Mouse (Mus musculus): ENCODE results near the gene Slc35e2.

Slc35e2 gene

DNA sequence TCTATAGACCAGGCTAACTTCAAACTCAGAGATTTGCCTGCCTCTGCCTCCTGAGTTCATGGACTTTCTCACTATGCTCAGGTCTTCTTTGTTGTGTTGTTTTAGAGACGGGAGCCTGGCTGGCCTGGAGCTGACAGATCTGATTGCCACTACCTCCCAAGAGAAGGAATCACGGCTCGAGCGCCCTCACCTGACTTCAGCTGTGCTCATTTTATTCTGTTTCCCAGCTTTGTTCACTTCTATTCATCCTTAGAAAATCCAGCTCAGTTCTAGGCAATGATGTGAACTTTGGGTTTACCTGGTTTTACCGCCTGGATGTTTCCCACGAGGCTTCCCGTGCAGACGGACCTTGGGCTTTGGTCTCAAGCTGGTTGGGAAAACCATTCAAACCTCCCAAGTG is 25.7 kb upstream of the Slc35e2 start:
- in situ Hi-C loops (cut with MboI, MseI), result loop anchor here (5.0 kb wide), 2 partner anchors 88 to 208 kb away; no protein-coding TSS in a partner anchor

DNA sequence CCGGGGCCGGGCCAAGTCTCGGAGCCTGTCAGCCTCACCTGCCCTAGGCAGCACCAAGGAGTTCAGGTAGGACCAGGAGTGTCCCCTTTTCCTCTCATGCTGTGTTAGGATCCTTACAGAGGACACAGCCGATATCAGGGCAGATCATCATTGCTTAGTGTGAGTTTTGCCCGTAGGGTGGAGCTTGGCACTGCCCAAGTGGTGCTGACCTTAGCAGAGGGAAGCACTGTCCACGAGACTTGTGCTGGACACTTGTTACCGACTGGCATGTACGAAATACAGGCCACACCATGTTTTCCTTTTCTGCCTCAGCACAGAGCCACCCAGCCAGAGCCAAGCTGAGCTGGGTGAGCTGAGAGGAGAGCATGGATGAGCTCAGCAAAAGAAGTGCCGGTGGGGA is 24.1 kb upstream of the Slc35e2 start:
- in situ Hi-C loops (cut with MboI, MseI), result loop anchor here (5.0 kb wide), 2 partner anchors 90 to 210 kb away; no protein-coding TSS in a partner anchor

DNA sequence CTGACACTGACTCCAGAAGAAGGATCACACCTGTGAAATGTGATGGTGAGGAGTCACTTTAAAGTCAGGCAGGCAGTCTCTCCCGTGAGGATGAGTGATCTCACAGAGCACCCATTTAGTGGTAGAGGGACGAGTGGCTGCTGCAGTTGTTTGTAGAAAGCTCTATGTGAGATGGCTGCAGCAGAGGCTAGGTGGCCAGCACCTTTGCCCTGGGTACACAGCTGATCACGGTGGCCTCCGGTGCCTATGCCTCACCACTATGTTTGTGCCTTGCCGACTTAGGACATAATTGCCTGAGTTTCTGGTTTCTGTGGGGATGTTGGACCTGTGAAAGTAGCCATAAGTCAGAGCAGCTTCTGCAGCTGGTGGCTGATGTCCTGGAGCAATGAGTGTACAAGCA is 23.5 kb upstream of the Slc35e2 start:
- in situ Hi-C loops (cut with MboI, MseI), result loop anchor here (5.0 kb wide), 2 partner anchors 90 to 210 kb away; no protein-coding TSS in a partner anchor

DNA sequence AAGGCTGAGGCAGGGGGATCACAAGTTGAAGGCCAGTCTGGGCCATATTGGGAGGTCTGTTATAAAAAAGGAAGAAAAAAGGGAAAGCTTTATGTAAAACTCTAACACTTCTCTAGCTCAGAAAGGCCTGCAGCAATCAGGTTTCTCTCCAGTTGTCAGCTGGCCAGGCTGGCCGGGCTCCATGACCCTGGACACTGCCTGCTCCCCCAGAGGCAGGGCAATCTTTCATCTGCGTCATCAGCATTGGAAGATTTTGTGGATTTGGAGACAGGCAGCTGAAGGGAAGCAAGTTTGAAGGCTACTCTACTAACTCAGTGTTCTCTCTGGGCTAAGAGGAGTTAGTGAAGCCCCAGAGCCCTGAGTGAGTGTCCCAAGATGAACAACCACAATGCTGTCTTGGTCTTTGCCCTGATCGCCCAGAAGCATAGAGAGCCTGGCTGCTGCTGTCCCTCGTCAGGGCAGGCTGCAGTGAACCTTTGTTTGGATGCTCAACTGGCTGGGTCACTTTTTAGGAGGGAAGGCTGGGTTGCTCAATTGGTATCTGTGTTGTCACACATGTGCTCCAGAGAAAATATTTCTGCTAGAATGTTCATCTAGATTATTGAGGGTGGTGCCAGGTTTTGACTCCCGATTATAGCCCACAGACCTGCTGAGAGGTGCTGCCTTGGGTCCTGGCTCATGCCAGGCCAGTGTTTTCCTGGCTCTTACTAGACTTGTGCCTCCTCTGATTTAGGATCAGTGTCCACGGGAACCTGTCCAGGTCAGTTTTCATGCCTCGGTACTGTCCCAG is 22.7 kb upstream of the Slc35e2 start:
- in situ Hi-C loops (cut with MboI, MseI), result loop anchor here (5.0 kb wide), 2 partner anchors 91 to 211 kb away; no protein-coding TSS in a partner anchor

DNA sequence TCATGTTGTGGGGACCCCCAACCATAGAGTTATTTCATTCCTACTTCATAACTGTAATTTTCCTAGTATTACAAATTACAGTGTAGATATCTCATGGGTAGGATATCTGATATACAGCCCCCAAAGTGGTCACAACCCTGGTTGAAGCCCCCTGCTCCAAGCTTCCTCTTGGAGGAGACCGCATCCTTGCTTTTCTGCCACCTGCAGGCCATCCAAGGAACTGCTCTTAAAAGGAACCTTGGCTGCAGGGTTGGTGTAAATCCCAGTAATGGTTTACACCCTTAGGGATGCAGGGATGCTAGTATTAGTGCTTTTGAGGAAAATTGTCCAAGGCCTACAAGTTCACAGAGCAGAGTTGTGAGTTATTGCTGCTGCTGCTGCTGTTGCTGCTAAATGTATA is 20.8 kb upstream of the Slc35e2 start:
- in situ Hi-C loops (cut with MboI, MseI), result no loop called here

DNA sequence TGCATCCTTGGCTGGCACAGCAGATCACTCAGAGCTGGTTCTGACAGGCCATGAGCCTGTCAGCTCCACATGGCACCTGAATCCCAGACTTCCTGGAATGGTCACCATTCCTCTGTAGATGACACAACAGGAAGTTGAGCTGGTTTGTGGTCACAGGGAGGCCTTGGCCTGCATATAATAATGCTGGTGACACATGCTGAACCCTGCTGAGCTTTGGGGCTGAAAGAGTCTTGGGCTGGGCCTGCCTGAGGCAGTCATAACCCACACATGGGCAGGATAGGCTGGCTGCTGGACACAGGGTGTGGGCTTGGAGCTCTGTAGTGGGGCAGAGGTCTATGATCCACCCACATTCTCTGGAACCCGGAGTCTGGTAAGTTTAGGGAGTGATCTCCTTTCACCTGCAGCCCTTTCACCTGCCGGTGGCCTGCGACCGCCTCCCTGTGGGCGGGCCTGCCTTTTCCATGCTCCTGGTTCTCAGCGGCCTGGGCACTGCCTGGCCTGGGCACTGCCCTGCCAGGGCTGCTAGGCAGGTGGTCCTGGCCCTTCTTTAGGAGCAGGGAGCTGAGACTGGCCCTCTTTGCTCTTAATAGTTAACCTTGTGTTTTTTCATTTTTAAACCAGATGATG is 18.8 kb upstream of the Slc35e2 start:
- in situ Hi-C loops (cut with MboI, MseI), result no loop called here

DNA sequence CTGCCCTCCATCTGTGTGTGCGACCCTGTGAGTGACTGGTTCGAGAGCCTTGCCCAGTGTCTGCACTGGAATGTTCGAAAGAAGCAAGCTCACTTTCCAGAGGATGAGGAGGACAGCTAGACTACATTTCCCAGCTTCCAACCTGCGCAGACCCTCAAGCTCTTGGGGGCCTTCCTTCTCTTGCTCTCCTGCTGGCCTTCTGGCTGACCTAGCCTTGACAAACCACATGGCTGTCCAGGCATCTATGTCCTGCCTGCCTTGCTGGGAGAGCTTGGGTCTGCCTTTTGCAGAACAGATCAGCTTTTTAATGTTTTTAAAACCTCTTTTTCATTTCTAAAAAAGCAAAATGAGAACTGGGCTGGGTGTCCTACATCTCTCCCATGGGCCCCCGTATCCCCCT is 11.9 kb upstream of the Slc35e2 start:
- in situ Hi-C loops (cut with MboI, MseI), result no loop called here

DNA sequence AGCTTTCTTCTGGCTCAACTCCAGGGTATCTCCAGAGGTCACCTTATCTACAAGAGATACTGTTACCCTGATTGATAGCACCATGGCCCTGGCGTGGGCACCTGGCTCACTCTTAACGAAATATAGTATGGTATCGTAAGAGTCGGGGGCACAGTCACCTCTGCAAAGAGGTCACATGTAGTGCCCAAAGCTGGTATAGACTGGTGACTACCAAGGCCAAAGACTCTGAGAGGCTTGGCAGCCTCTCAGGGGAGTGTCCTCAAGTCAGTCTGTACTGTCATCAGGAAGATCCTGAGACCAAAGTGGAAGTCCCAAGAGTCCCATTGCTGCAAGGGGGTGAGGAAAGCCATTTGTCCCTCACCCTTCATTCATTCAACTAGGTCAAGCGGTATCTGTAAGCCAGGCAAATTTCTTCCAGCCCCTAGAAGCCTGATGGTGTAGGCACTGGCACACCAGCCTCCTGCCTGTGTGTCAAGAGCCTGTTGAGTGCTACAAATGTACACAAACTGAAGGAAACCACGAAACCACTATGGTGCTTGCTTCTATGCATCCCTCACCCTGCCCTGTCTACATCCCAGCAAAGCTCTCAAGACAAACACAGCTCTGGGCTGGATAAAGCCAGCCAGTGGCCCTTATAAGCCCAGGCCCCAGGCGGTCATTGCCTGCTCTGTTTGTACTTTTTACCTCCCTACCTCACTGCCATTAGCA is 10.1 kb upstream of the Slc35e2 start:
- in situ Hi-C loops (cut with MboI, MseI), result no loop called here

DNA sequence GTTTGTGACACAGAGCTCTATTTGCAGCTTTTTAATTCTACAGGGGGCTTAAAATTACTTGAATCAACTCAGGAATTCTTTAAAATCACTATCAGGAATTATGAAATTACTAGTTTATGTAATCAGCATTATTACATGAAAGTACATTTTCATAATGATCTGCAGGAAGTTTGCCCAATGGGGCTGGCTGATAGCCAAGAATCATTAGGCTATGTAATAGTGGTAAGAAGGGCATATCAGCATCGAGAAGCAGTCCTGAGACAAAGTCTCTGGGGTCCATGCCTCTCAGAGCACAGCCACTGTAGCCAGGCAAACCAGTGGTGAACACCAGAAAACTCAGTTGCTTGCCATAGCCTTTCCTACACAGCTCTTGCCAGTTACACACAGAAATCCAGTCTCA is 7.4 kb upstream of the Slc35e2 start:
- in situ Hi-C loops (cut with MboI, MseI), result no loop called here

DNA sequence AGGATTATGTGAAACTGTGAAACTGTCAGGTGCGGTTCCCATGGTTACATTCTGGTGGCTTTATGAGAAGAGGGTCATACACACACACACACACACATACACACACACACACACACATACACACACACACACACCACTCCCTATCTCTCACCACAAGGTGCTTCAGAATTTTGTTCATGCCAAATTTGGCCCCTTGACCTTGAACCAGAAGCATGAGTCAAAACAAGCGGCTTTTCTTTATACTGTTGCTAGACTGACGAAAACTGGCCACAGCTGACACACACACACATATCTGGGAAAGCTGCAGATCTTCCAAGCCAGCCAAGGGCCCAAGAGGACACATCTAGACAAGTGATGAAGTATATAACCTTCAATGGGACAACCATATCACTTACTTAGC is 5.4 kb upstream of the Slc35e2 start:
- in situ Hi-C loops (cut with MboI, MseI), result no loop called here

DNA sequence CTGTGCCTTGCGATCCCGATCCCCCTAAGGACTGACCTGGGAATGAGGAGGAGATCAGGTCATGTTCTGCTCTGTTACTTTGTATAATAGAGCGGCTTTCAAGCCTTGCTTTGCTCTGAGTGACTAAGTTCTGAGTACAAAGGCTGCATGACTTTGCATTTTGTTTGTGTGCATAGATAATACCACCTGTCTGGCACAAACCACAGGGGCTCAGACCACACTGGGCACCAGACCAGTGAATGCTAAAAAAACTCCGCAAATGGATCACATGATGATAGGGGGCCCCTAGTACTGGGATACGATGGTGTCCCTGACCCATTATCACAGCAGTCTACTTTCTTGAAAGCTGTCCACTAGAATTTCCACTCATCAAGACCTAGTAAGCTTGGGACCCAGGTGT is 4.6 kb upstream of the Slc35e2 start:
- in situ Hi-C loops (cut with MboI, MseI), result no loop called here

DNA sequence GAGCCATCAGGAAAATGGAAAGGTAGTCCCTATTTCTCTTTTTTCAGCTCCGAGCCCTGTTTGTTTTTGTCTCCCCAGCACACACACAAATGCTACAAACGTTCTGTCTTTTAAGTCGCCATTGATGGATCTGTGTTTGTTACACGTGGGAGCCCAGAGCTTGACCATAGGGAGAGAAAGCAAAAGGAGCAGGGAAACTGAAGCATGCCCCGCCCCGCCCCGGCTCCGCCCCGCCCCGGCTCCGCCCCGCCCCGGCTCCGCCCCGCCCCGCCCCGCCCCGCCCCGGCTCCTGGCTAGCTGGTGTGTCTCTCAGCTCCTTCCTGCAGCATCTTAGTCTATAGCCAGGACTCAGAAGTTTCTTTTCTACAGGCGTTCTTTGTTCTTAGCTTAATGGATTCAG is 2.7 kb upstream of the Slc35e2 start:
- in situ Hi-C loops (cut with MboI, MseI), result no loop called here

DNA sequence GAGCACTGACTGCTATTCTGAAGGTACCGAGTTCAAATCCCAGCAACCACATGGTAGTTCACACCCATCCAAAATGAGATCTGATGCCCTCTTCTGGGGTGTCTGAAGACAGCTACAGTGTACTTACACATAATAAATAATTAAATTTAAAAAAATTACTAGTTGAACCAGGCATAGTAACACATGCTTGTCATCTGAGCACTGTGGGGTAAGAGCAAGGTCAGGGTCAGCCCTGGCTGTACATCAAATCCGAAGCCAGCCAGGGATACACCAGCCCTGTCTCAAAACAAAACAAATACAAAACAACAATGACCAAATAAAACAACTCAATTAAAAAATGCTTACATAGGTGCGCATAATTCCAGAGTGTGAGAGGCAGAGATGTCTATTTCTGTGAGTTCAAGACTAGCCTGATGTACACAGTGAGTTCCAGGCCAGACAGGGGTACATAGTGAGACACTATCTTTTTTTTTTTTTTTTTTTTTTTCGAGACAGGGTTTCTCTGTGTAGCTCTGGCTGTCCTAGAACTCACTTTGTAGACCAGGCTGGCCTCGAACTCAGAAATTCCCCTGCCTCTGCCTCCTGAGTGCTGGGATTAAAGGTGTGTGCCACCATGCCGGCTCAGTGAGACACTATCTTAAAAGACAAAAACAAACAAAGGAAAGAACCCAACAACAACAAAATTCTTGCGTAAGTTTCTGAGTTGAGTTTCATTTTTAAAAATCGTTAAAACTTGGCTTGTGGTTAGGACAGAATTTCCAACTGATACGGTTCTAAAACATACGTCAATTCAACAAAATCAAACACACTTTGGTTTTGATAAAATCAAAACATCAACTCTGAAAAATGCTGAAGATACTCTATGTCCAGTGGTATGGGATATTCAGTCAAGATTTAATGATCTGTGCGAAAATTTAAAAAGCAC is 1.1 kb upstream of the Slc35e2 start:
- in situ Hi-C loops (cut with MboI, MseI), result no loop called here

DNA sequence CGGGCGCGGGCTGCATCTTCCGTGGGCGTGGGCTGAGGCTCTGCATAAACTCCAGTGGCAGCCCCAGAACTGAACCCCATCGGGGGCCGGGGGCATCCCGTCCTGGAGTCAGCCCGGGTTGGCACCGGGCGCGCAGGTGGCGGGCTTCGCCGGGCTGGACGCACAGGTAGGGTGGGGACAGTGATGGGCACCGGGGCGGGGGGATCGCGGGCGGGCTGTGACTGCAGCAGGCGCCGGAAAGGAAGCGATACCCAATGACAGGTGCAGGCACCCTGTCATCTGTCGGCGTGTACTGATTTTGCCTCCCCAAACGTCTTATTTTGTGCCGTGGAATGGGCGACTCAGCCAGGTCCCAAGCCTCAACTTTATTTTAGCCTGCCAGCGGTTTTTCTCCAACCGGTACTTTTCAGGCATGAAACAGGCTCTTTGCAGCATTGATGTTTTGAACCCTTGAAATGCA is 811 bp downstream of the Slc35e2 start:
- in situ Hi-C loops (cut with MboI, MseI), result no loop called here

DNA sequence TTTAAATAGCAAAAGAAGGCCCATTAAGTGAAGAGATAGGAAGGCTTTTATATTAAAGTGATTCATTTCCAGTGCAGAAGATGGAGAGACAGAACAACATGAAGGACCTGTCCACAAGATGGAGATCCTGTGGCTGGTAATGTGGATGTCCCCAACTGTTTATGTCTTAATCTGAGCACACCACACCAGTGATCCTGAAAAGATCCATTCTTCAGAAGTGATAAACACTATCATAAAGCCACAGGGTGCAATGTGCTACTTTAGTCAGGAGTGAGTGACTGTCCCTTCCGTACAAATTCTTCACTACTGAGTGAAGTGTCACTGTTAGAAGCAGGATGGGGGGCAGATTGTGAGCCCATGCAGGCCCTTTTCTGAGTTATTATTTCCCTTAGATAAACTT is 1.5 kb downstream of the Slc35e2 start:
- in situ Hi-C loops (cut with MboI, MseI), result no loop called here

DNA sequence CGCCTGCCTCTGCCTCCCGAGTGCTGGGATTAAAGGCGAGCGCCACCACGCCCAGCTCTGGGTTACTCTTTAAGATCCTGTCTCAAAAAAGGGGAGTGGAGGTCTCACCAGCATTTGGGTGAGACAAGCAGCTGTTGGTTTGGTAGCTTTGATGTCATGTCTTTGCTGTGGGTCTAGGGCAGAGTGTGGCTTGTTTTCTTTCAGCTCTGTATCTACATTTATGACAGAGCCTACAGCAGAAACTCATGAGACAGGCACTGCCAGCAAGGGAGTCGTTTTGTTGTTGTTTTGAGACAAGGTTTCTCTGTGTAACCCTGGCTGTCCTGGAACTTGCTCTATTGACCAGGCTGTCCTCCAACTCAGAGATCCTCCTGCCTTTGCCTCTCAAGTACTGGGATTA is 2.6 kb downstream of the Slc35e2 start:
- in situ Hi-C loops (cut with MboI, MseI), result no loop called here

DNA sequence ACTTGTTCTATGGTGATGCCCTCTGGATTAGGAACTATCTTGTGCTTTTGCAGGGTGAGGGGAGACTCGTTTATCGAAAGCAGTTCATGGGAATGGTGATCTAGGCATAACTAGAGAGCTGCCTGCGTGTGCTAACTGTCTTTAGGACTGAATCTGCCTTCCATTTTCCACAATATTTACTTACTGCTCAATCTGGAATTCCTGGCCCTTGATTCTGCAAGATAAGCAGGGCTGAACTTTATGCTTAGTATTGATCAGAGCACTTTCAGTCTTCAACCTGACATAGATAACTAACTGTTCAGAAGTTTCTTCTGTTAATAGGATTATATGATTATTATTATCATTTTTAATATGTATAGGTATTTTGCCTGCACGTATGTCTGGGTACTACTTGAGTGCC is 3.9 kb downstream of the Slc35e2 start:
- in situ Hi-C loops (cut with MboI, MseI), result no loop called here

DNA sequence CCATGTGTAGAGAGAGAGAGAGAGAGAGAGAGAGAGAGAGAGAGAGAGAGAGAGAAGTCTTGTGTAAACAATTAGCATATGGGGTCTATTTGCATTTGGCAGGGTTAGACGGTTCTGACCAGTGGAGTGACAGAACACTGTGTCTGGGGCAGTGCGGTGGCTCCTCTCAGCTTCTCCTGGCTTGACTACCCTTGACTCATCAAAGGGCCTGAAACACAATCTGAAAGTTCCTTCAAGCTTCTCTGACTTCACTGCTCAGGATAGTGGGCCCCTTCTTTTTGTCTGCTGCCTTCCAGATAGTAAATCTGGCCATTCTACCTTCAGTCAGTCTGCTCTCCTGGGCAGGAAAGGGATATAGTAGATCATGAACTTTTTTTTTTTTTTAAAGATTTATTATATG is 5.6 kb downstream of the Slc35e2 start:
- in situ Hi-C loops (cut with MboI, MseI), result no loop called here

DNA sequence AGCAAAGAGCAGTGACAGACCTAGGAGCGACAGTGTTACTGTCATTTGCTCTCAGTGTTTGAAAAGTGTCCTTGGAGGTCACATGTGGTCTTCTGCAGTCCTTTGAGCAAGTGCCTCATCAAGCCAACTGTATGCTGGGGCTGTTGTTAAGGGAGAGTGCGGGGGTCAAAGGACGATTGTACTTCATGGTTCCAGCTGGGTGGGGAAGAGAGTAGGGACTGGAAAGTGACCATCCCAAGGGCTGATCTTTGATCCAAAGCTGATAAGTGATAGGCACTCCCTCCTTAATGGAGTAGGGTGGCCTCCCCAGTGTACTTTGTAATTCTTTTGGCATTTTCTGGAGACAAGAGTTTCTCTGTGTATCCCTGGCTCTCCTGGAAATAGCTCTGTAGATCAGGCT is 10.6 kb downstream of the Slc35e2 start:
- in situ Hi-C loops (cut with MboI, MseI), result no loop called here

DNA sequence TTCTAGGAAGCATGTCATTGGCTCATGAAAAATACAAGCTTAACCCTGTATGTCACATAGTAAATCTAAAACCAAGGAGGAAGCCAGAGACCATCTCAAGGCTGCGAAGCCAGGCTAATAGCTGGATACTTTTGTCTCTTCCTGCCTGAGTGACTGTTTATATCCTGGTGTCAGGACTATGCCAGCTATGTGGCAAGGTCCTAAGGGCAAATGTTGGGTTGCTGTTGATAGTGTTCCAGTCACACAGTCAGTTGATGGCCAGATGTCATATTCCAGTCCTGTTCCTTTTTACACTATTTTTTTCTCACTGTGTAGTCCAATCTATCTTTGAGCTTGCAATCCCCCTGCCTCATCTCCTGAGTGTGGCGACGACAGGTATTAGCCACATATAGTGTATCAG is 12.0 kb downstream of the Slc35e2 start:
- in situ Hi-C loops (cut with MboI, MseI), result no loop called here

DNA sequence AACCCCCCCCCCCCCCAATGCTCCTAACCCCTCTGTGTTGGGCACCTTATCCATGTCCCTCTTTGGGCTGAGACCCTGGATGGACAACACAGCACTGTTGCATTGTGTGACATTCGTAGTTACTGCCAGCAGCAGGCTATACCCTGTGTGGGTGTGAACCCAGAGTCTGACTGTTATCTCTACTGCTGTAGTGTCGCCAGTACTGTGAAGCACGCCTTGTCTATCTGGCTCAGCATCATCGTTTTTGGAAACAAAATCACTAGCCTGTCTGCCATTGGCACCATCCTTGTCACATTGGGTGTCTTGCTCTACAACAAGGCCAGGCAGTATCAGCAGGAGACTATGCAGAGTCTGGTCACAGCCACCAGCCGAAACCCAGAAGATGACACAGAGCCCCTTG is 17.1 kb downstream of the Slc35e2 start:
- in situ Hi-C loops (cut with MboI, MseI), result no loop called here

All from regulatory T cell (primary cell).